In genomic region chr19:45812115-45812514, GRCm38 (mm10) we compare ENCODE assay signal across 8 mouse cellular contexts. TPM values are rescaled to one million over a fixed set of nuclear protein-coding genes. Genes with fewer than 3 reads are reported as not detected.
DNase-seq lines count a peak whose midpoint lies in the region; ATAC-seq lines count a peak whose summit lies in the region.

No protein-coding gene starts in this region.

- H3K9ac ChIP-seq in forebrain, embryonic 11.5 days (ENCODE audit: low read length) = no peak overlapping the region
- no peak overlapping the region for H3K9ac ChIP-seq in intestine, embryonic 16.5 days (ENCODE audit: low read depth, low read length)
- peak overlapping the region; percentile 46 for H3K9ac ChIP-seq in neural tube, embryonic 13.5 days

- DNase-seq in cerebellum, adult 18-20 months = peak; percentile 32 to 44
- DNase-seq in cerebellum, adult 11-12 months = no peak
- peak; percentile 42 for DNase-seq in adrenal gland, adult 8-10 months
- peak; percentile 71 for DNase-seq in forebrain, embryonic 11.5 days (ENCODE audit: low spot score)
- DNase-seq in lung, adult 18-20 months = peak; percentile 73 to 77
- no peak for DNase-seq in layer of hippocampus, adult 8-10 months (ENCODE audit: low spot score in 2 of 2)

- no peak overlapping the region for H3K27ac ChIP-seq in forebrain, embryonic 11.5 days (ENCODE audit: low read depth, low read length)
- H3K27ac ChIP-seq in intestine, embryonic 16.5 days (ENCODE audit: low read length) = no peak overlapping the region
- peak overlapping the region; percentile 38 for H3K27ac ChIP-seq in neural tube, embryonic 13.5 days (replicated peaks)

- H3K27me3 ChIP-seq in forebrain, embryonic 11.5 days (ENCODE audit: control insufficient read depth, insufficient read depth, low read length) = no peaks in the 10 kb centered on the region; the same call in 1 of the 2 replicates
- 0 out of 2 replicates have a peak, but pooled peaks cover 2% of the 10 kb centered on the region for H3K27me3 ChIP-seq in intestine, embryonic 16.5 days (replicated peaks; ENCODE audit: control insufficient read depth, insufficient read depth, low read length)
- peaks cover 9% of the 10 kb centered on the region; the same call in 1 of the 2 replicates for H3K27me3 ChIP-seq in neural tube, embryonic 13.5 days

- H3K4me1 ChIP-seq in forebrain, embryonic 11.5 days (replicated peaks; ENCODE audit: control insufficient read depth, insufficient read depth, low read length) = peaks cover 23% of the 10 kb centered on the region
- H3K4me1 ChIP-seq in intestine, embryonic 16.5 days (ENCODE audit: control insufficient read depth, insufficient read depth, low read length) = peaks cover 24% of the 10 kb centered on the region
- peaks cover 56% of the 10 kb centered on the region for H3K4me1 ChIP-seq in neural tube, embryonic 13.5 days (replicated peaks)

- peak overlapping the region; percentile 54 for H3K4me2 ChIP-seq in forebrain, embryonic 11.5 days (ENCODE audit: low read depth, low read length, severe bottlenecking)
- peak overlapping the region; percentile 55 for H3K4me2 ChIP-seq in intestine, embryonic 16.5 days (ENCODE audit: low read depth, low read length)
- H3K4me2 ChIP-seq in neural tube, embryonic 13.5 days = peak overlapping the region; percentile 62

- 2% methylated on average over 16 of the region's 16 CpGs for WGBS in forebrain, embryonic 11.5 days
- 2% methylated on average over 16 of the region's 16 CpGs for WGBS in intestine, embryonic 16.5 days
- WGBS in neural tube, embryonic 13.5 days = under 1% methylated on average over 16 of the region's 16 CpGs

- H3K9me3 ChIP-seq in forebrain, embryonic 11.5 days (ENCODE audit: control insufficient read depth, low read length) = no peaks in the 10 kb centered on the region
- no peaks in the 10 kb centered on the region for H3K9me3 ChIP-seq in intestine, embryonic 16.5 days (ENCODE audit: control insufficient read depth, low read length)
- no peaks in the 10 kb centered on the region for H3K9me3 ChIP-seq in neural tube, embryonic 13.5 days

- peak; percentile 58 for ATAC-seq in forebrain, embryonic 11.5 days (replicated peaks; ENCODE audit: low FRiP score)
- peak; percentile 52 for ATAC-seq in intestine, embryonic 16.5 days
- ATAC-seq in neural tube, embryonic 13.5 days (ENCODE audit: low read depth) = 0 out of 2 replicates have a peak, but pooled peaks have one; percentile 28

- no peaks in the 10 kb centered on the region for H3K36me3 ChIP-seq in forebrain, embryonic 11.5 days (ENCODE audit: control insufficient read depth, insufficient read depth, low read length)
- no peaks in the 10 kb centered on the region for H3K36me3 ChIP-seq in intestine, embryonic 16.5 days (ENCODE audit: control insufficient read depth, insufficient read depth, low read length)
- H3K36me3 ChIP-seq in neural tube, embryonic 13.5 days = no peaks in the 10 kb centered on the region

- H3K4me3 ChIP-seq in forebrain, embryonic 11.5 days (ENCODE audit: low read depth, low read length) = peak overlapping the region; percentile 22; the same call in 1 of the 2 replicates
- peak overlapping the region; percentile 31 for H3K4me3 ChIP-seq in intestine, embryonic 16.5 days (ENCODE audit: low read length)
- H3K4me3 ChIP-seq in neural tube, embryonic 13.5 days = peak overlapping the region; percentile 27

RNA-seq across cellular contexts. Expression of gene Kcnip2, which starts 3.7 kb away (rescaled TPM):
- total RNA-seq in adrenal gland, adult 8-10 months (2022) = 1 to 10 TPM in 1 of 4 experiments, under 1 TPM in 3; 0.45 to 2.0 (median 0.61) TPM
- polyA plus RNA-seq in forebrain, embryonic 11.5 days (2014; fragmentation: Nextera tagmentation; extraction: Ambion mirVana) = 0.76 and 1.5 TPM in 2 replicates
- polyA plus RNA-seq in intestine, embryonic 16.5 days (2015; fragmentation: Nextera tagmentation; extraction: Ambion mirVana) = 1.8 and 2.0 TPM in 2 replicates
- polyA plus RNA-seq in neural tube, embryonic 13.5 days (2015; fragmentation: Nextera tagmentation; extraction: Ambion mirVana) = 8.3 and 8.4 TPM in 2 replicates
- total RNA-seq in layer of hippocampus, adult 8-10 months (2022) = 100 to 1,000 TPM; 163 to 211 (median 185) TPM

RNA-seq across cellular contexts. Expression of gene Mgea5, which starts 28.5 kb away (rescaled TPM):
- 10 to 100 TPM; 67.3 to 95.3 (median 84.0) TPM for total RNA-seq in adrenal gland, adult 8-10 months (2022)
- 83.4 and 88.9 TPM in 2 replicates for polyA plus RNA-seq in forebrain, embryonic 11.5 days (2014; fragmentation: Nextera tagmentation; extraction: Ambion mirVana)
- 24.5 and 25.0 TPM in 2 replicates for polyA plus RNA-seq in intestine, embryonic 16.5 days (2015; fragmentation: Nextera tagmentation; extraction: Ambion mirVana)
- 79.4 and 81.4 TPM in 2 replicates for polyA plus RNA-seq in neural tube, embryonic 13.5 days (2015; fragmentation: Nextera tagmentation; extraction: Ambion mirVana)
- total RNA-seq in layer of hippocampus, adult 8-10 months (2022) = 100 to 1,000 TPM; 137 to 170 (median 155) TPM

Comparison
In these comparisons a context has a peak if more than half of its experiments do, and no peak if none do; other contexts are left out.
1. DNase-seq: peak in cerebellum, adult 18-20 months (2 of 2), adrenal gland, adult 8-10 months (single experiment), forebrain, embryonic 11.5 days (single experiment) and lung, adult 18-20 months (2 of 2); none in cerebellum, adult 11-12 months (single experiment) and layer of hippocampus, adult 8-10 months (0 of 2).
2. Peak in every context shown above with its lines, with median percentiles within 50 percentile points of each other: ATAC-seq, H3K4me2 ChIP-seq and H3K4me3 ChIP-seq.